Mouse (Mus musculus) MEL (cell line): Measurements from ENCODE around the gene Mfap2.

Experiments
- BHLHE40 ChIP-seq: IDR thresholded peaks from 2 replicates; pipeline ENCODE4 v1.6.1; 2012; ENCODE audit warnings: low read depth, mild to moderate bottlenecking, inconsistent platforms, low read length, improper control_type of control experiment, borderline replicate concordance
- CHD2 ChIP-seq: IDR thresholded peaks from 2 replicates; pipeline ENCODE4 v1.6.1; 2011; ENCODE audit warnings: low read length, improper control_type of control experiment
- CTCF ChIP-seq, 3 experiments: IDR thresholded peaks in 2 of 3; conservative IDR thresholded peaks in 1 of 3; 2 replicates each; pipeline ENCODE4 v1.5.1; 2011 to 2012; ENCODE audit warnings: low read length in 3 of 3, low read depth in 2 of 3, mild to moderate bottlenecking in 2 of 3, improper control_type of control experiment in 1 of 3, inconsistent platforms in 1 of 3, mixed read lengths in 1 of 3, moderate library complexity in 1 of 3; ENCODE audit not compliant: control insufficient read depth in 1 of 3, insufficient read depth in 1 of 3, poor library complexity in 1 of 3, severe bottlenecking in 1 of 3
- JUND ChIP-seq: IDR thresholded peaks from 2 replicates; pipeline ENCODE4 v1.6.1; 2011; ENCODE audit warnings: low read depth, mild to moderate bottlenecking, improper control_type of control experiment, low read length
- KAT2A ChIP-seq: conservative IDR thresholded peaks from 2 replicates; pipeline ENCODE4 v1.6.1; 2012; ENCODE audit warnings: low read depth, low read length, improper control_type of control experiment, inconsistent platforms
- MAX ChIP-seq: IDR thresholded peaks from 2 replicates; pipeline ENCODE4 v1.6.1; 2011; ENCODE audit warnings: low read length, improper control_type of control experiment
- POLR2A ChIP-seq, 2 experiments: IDR thresholded peaks; 2 replicates each; pipeline ENCODE4 v1.6.1; 2011 to 2012; ENCODE audit warnings: low read length in 2 of 2, mild to moderate bottlenecking in 2 of 2, control low read depth in 1 of 2, improper control_type of control experiment in 1 of 2, low read depth in 1 of 2, moderate library complexity in 1 of 2; ENCODE audit not compliant: control insufficient read depth in 1 of 2, insufficient read depth in 1 of 2, poor library complexity in 1 of 2
- POLR2AphosphoS2 ChIP-seq: IDR thresholded peaks from 2 replicates; pipeline ENCODE4 v1.6.1; 2011; ENCODE audit warnings: low read length, improper control_type of control experiment
- POLR2AphosphoS5 ChIP-seq: IDR thresholded peaks from 2 replicates; pipeline ENCODE4 v1.6.1; 2012; ENCODE audit warnings: low read depth, borderline replicate concordance, mild to moderate bottlenecking, inconsistent platforms, low read length, moderate library complexity, mixed read lengths
- SIN3A ChIP-seq: IDR thresholded peaks from 2 replicates; pipeline ENCODE4 v1.6.1; 2012; ENCODE audit warnings: low read length, improper control_type of control experiment, inconsistent platforms
- TAL1 ChIP-seq: IDR thresholded peaks from 2 replicates; pipeline ENCODE4 v1.6.1; 2012; ENCODE audit warnings: mild to moderate bottlenecking, inconsistent platforms, low read length, moderate library complexity, mixed read lengths
- TCF12 ChIP-seq: IDR thresholded peaks from 2 replicates; pipeline ENCODE4 v1.6.1; 2014; ENCODE audit warnings: low read depth, mild to moderate bottlenecking, inconsistent platforms, low read length, improper control_type of control experiment, moderate library complexity
- ZC3H11A ChIP-seq: IDR thresholded peaks from 2 replicates; pipeline ENCODE4 v1.6.1; 2012; ENCODE audit warnings: low read depth, mild to moderate bottlenecking, inconsistent platforms, low read length, improper control_type of control experiment
- ZKSCAN1 ChIP-seq: IDR thresholded peaks from 2 replicates; pipeline ENCODE4 v1.6.1; 2012; ENCODE audit warnings: low read depth, mild to moderate bottlenecking, inconsistent platforms, low read length, improper control_type of control experiment, moderate library complexity

- no peak for TF ChIP-seq CTCF (IDR thresholded peaks at IDR 0.05 in 2 of 3, conservative IDR thresholded peaks at IDR 0.05 in 1 of 3; ENCODE audit: control insufficient read depth in 1 of 3, insufficient read depth in 1 of 3, low read depth in 2 of 3, low read length in 3 of 3, poor library complexity in 1 of 3, severe bottlenecking in 1 of 3)
- no peak for TF ChIP-seq POLR2AphosphoS2
- no peak for TF ChIP-seq TCF12
- TF ChIP-seq ZKSCAN1: no peak
- TF ChIP-seq POLR2A (IDR thresholded peaks at IDR 0.05; ENCODE audit: control insufficient read depth in 1 of 2, insufficient read depth in 1 of 2, low read depth in 1 of 2, low read length in 2 of 2, poor library complexity in 1 of 2): no peak
- no peak for TF ChIP-seq POLR2AphosphoS5
- no peak for TF ChIP-seq JUND
- no peak for TF ChIP-seq CHD2
- no peak for TF ChIP-seq TAL1
- TF ChIP-seq KAT2A: no peak
- no peak for TF ChIP-seq ZC3H11A
- no peak for TF ChIP-seq BHLHE40
- TF ChIP-seq MAX: no peak
- TF ChIP-seq SIN3A: no peak
Observed at GRCm38 (mm10) chr4:140984544-140984943, 25.7 kb upstream of the Mfap2 start.
